Mouse (Mus musculus): ENCODE measurements around the gene Olfr1279. TPM values are rescaled to one million over a fixed set of nuclear protein-coding genes. Genes with fewer than 3 reads are reported as not detected.

The Olfr1279 gene
- total RNA-seq (2014; rRNA removed; ENCODE audit: low replicate concordance) (not detected in 2 replicates), polyA plus RNA-seq (2015; fragmentation: Nextera tagmentation; extraction: Ambion mirVana) (not detected in 2 replicates)

DNA sequence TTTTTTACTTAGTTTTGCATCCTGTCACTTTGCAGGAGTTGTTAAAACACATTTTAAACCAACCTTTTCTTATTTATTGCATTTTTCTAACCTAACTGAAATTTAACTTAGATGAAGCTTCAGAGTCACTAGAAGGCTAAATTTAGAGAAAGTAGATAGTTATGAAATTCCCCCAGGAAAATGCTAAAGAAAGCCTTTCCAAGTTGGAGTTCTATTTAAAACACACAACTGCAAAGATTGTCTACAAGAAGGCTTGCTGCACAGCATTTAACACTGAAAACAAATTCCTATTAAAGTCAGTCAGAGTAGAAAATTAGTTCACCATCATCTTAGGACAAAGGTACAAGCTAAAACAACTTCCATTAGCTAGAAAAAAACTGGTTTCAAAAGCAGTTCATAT, at the start of gene Olfr1279:
Gene Olfr1279 (plus strand): TSS at position 262 of the 400 bp plus-strand sequence.
- Histone ChIP-seq H3K36me3 (replicated peaks; ENCODE audit: control insufficient read depth, insufficient read depth, low read length) (no peaks in the 10 kb centered on the region), H3K27me3 (ENCODE audit: control insufficient read depth, insufficient read depth, low read length) (no peaks in the 10 kb centered on the region), H3K4me2 (ENCODE audit: low read depth, low read length) (no peak within 1 kb of the TSS), H3K4me1 (ENCODE audit: control insufficient read depth, insufficient read depth) (no peaks in the 10 kb centered on the region), H3K9me3 (replicated peaks; ENCODE audit: control insufficient read depth, low read length) (no peaks in the 10 kb centered on the region), H3K27ac (ENCODE audit: low read depth) (no peak within 1 kb of the TSS), H3K4me3 (ENCODE audit: low read depth, low read length) (no peak within 1 kb of the TSS), H3K9ac (replicated peaks; ENCODE audit: low read depth, low read length) (no peak within 1 kb of the TSS)
- no peak for ATAC-seq (ENCODE audit: insufficient read depth, low read depth)
- DNase-seq (ENCODE audit: low spot score), result no peak
- no peak for TF ChIP-seq EP300 (IDR thresholded peaks at IDR 0.05; ENCODE audit: low read depth)
- TF ChIP-seq CTCF (IDR thresholded peaks at IDR 0.05; ENCODE audit: low read depth), result no peak

DNA sequence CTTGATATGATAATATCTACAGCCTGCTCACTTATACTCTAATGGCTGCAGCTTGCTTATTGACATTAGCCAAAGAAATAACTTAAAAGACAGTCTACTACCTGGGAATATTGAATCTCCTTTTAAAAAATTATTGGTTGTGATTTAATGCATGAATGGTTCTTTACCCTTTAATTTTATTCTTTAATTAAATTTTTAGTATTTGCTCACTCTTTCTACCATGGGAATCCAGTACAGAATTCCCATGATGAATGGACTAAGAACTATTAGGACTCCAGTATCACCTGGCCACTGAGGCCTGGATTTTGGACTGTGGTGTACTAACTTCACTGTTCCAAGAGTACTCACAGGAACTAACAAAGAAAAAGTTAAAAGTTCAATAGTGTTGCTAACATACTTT, 46.2 kb upstream of the Olfr1279 start, which contains the start of gene Olfr1276:
Gene Olfr1276 (plus strand): TSS at position 301 of the 400 bp plus-strand sequence.
- H3K27ac ChIP-seq (ENCODE audit: low read depth), result no peak within 1 kb of the TSS
- H3K36me3 ChIP-seq (replicated peaks; ENCODE audit: control insufficient read depth, insufficient read depth, low read length), result no peaks in the 10 kb centered on the region
- ATAC-seq (ENCODE audit: insufficient read depth, low read depth), result no peak
- H3K9ac ChIP-seq (replicated peaks; ENCODE audit: low read depth, low read length), result no peak within 1 kb of the TSS
- DNase-seq (ENCODE audit: low spot score), result no peak
- H3K4me1 ChIP-seq (ENCODE audit: control insufficient read depth, insufficient read depth), result no peaks in the 10 kb centered on the region
- no peak for TF ChIP-seq EP300 (IDR thresholded peaks at IDR 0.05; ENCODE audit: low read depth)
- no peak for TF ChIP-seq CTCF (IDR thresholded peaks at IDR 0.05; ENCODE audit: low read depth)
- H3K9me3 ChIP-seq (replicated peaks; ENCODE audit: control insufficient read depth, low read length), result 0 out of 2 replicates have a peak, but pooled peaks cover 3% of the 10 kb centered on the region
- no peak within 1 kb of the TSS for H3K4me3 ChIP-seq (ENCODE audit: low read depth, low read length)
- H3K27me3 ChIP-seq (ENCODE audit: control insufficient read depth, insufficient read depth, low read length), result no peaks in the 10 kb centered on the region
- H3K4me2 ChIP-seq (ENCODE audit: low read depth, low read length), result no peak within 1 kb of the TSS

DNA sequence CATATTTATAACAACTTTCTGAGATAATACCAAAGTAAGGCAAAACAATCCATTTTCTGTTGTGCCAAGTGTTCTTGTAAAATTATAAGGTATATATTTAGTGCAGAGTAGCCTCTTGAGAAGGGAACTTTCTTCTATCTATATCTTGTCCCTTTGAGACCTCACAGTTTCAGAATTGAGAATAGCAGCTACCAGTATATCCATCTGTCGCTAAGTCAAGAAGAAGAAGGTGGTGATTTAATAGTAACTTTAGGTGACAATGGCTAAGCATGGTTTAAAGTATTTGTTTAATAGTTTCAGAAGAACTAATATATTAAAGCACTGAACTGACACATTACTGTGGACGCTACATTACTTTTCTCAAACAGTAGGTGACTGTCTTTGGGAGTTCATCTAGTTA, 26.4 kb upstream of the Olfr1279 start, which contains the start of gene Olfr1277:
Gene Olfr1277 (minus strand): TSS at position 101 of the 400 bp plus-strand sequence.
- H3K4me1 ChIP-seq (ENCODE audit: control insufficient read depth, insufficient read depth), result no peaks in the 10 kb centered on the region
- H3K27me3 ChIP-seq (ENCODE audit: control insufficient read depth, insufficient read depth, low read length), result no peaks in the 10 kb centered on the region
- no peak within 1 kb of the TSS for H3K27ac ChIP-seq (ENCODE audit: low read depth)
- no peak within 1 kb of the TSS for H3K4me3 ChIP-seq (ENCODE audit: low read depth, low read length)
- 67% methylated on average over 2 of the region's 2 CpGs for WGBS
- ATAC-seq (ENCODE audit: insufficient read depth, low read depth) (no peak), DNase-seq (ENCODE audit: low spot score) (no peak)
- TF ChIP-seq EP300 (IDR thresholded peaks at IDR 0.05; ENCODE audit: low read depth) (no peak), CTCF (IDR thresholded peaks at IDR 0.05; ENCODE audit: low read depth) (no peak)
- no peaks in the 10 kb centered on the region for H3K9me3 ChIP-seq (replicated peaks; ENCODE audit: control insufficient read depth, low read length)
- no peak within 1 kb of the TSS for H3K4me2 ChIP-seq (ENCODE audit: low read depth, low read length)
- no peak within 1 kb of the TSS for H3K9ac ChIP-seq (replicated peaks; ENCODE audit: low read depth, low read length)
- no peaks in the 10 kb centered on the region for H3K36me3 ChIP-seq (replicated peaks; ENCODE audit: control insufficient read depth, insufficient read depth, low read length)

DNA sequence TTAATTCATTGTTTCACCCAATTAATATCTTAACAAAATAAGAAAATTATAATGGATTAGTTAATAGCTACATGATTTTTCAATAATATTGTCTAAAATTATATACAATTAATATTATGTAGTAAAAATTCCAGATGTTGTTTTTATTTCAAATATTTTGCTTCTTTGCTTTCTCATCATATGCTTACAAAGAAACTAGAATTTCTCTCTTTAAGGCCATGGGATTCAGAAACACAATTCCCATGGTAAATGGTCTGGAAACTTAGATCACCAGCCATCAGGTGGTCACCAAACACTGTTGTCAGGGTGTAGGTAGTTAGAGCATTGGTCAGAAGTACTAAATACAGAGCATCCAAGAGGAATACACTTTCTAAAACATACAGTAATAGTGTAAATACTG, 10.6 kb upstream of the Olfr1279 start, which contains the start of gene Olfr1278:
Gene Olfr1278 (plus strand): TSS at position 301 of the 400 bp plus-strand sequence.
- Histone ChIP-seq H3K27me3 (ENCODE audit: control insufficient read depth, insufficient read depth, low read length) (no peaks in the 10 kb centered on the region), H3K9ac (replicated peaks; ENCODE audit: low read depth, low read length) (no peak within 1 kb of the TSS), H3K4me2 (ENCODE audit: low read depth, low read length) (no peak within 1 kb of the TSS), H3K4me1 (ENCODE audit: control insufficient read depth, insufficient read depth) (no peaks in the 10 kb centered on the region), H3K9me3 (replicated peaks; ENCODE audit: control insufficient read depth, low read length) (no peaks in the 10 kb centered on the region), H3K4me3 (ENCODE audit: low read depth, low read length) (no peak within 1 kb of the TSS), H3K27ac (ENCODE audit: low read depth) (no peak within 1 kb of the TSS), H3K36me3 (replicated peaks; ENCODE audit: control insufficient read depth, insufficient read depth, low read length) (no peaks in the 10 kb centered on the region)
- DNase-seq (ENCODE audit: low spot score) (no peak), ATAC-seq (ENCODE audit: insufficient read depth, low read depth) (no peak)
- no peak for TF ChIP-seq EP300 (IDR thresholded peaks at IDR 0.05; ENCODE audit: low read depth)
- no peak for TF ChIP-seq CTCF (IDR thresholded peaks at IDR 0.05; ENCODE audit: low read depth)

DNA sequence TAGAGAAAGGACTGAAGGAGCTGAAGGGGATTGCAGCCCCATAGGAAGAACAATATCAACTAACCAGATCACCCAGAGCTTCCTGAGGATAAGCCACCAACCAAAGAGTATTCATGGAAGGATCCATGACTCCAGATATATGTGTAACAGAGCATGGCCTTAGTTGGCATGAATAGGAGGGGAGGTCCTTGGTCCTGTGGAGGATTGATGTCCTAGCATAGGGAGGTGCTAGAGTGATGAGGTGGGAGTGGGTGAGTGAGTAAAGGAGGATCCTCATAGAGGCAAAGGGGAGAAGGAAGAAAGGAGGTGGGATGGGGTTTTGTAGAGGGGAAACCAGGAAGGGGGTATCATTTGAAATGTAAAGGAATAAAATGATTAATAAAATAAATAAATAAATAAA, 1.9 kb upstream of the Olfr1279 start:
- ATAC-seq (ENCODE audit: insufficient read depth, low read depth) (no peak), DNase-seq (ENCODE audit: low spot score) (no peak)
- no peaks in the 10 kb centered on the region for H3K9me3 ChIP-seq (replicated peaks; ENCODE audit: control insufficient read depth, low read length)
- TF ChIP-seq EP300 (IDR thresholded peaks at IDR 0.05; ENCODE audit: low read depth), result no peak
- no peak for TF ChIP-seq CTCF (IDR thresholded peaks at IDR 0.05; ENCODE audit: low read depth)
- no peaks in the 10 kb centered on the region for H3K4me1 ChIP-seq (ENCODE audit: control insufficient read depth, insufficient read depth)
- no peak overlapping the region for H3K4me3 ChIP-seq (ENCODE audit: low read depth, low read length)
- no peak overlapping the region for H3K4me2 ChIP-seq (ENCODE audit: low read depth, low read length)
- no peaks in the 10 kb centered on the region for H3K27me3 ChIP-seq (ENCODE audit: control insufficient read depth, insufficient read depth, low read length)
- no peaks in the 10 kb centered on the region for H3K36me3 ChIP-seq (replicated peaks; ENCODE audit: control insufficient read depth, insufficient read depth, low read length)
- H3K9ac ChIP-seq (replicated peaks; ENCODE audit: low read depth, low read length), result no peak overlapping the region
- no peak overlapping the region for H3K27ac ChIP-seq (ENCODE audit: low read depth)

DNA sequence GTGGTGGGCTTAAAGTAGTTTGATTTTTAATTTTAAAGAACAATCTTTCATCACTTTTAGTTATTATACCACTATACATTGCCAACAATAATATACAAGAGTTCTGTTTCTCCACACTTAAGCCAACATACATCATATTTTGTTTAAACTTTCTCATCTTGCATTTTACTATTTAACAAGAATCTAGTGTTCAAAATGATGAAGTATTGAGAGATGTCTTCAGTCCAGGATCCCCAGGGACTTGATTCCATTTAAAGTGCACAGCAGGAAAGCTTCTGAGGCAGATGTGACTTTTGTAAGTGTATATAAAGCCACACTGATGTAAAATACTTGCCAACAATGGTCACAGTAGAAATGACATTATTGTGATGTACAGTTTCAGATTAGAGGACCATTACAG, 13.3 kb downstream of the Olfr1279 start, which contains the start of gene Olfr1280:
Gene Olfr1280 (plus strand): TSS at position 301 of the 400 bp plus-strand sequence.
- TF ChIP-seq CTCF (IDR thresholded peaks at IDR 0.05; ENCODE audit: low read depth) (no peak), EP300 (IDR thresholded peaks at IDR 0.05; ENCODE audit: low read depth) (no peak)
- H3K36me3 ChIP-seq (replicated peaks; ENCODE audit: control insufficient read depth, insufficient read depth, low read length), result no peaks in the 10 kb centered on the region
- H3K9ac ChIP-seq (replicated peaks; ENCODE audit: low read depth, low read length), result no peak within 1 kb of the TSS
- no peaks in the 10 kb centered on the region for H3K27me3 ChIP-seq (ENCODE audit: control insufficient read depth, insufficient read depth, low read length)
- no peak within 1 kb of the TSS for H3K4me3 ChIP-seq (ENCODE audit: low read depth, low read length)
- no peak for DNase-seq (ENCODE audit: low spot score)
- no peaks in the 10 kb centered on the region for H3K9me3 ChIP-seq (replicated peaks; ENCODE audit: control insufficient read depth, low read length)
- H3K4me1 ChIP-seq (ENCODE audit: control insufficient read depth, insufficient read depth), result no peaks in the 10 kb centered on the region
- no peak for ATAC-seq (ENCODE audit: insufficient read depth, low read depth)
- no peak within 1 kb of the TSS for H3K4me2 ChIP-seq (ENCODE audit: low read depth, low read length)
- H3K27ac ChIP-seq (ENCODE audit: low read depth), result no peak within 1 kb of the TSS

All from heart, postnatal 0 days (tissue).